Mouse (Mus musculus) spleen, adult 18-20 months (tissue): ENCODE results near the gene Tcp10a.
"Not testable (repeated sequence)": the region's sequence is repeated elsewhere in the genome, so short reads cannot be mapped to it uniquely, and the experiment has no call there.

Experiments used
- DNase-seq, 2 experiments: peaks; one replicate each; pipeline ENCODE4 v3.0.0; 2022; ENCODE audit warnings: mixed read lengths in 2 of 2

Gene Tcp10a

DNA sequence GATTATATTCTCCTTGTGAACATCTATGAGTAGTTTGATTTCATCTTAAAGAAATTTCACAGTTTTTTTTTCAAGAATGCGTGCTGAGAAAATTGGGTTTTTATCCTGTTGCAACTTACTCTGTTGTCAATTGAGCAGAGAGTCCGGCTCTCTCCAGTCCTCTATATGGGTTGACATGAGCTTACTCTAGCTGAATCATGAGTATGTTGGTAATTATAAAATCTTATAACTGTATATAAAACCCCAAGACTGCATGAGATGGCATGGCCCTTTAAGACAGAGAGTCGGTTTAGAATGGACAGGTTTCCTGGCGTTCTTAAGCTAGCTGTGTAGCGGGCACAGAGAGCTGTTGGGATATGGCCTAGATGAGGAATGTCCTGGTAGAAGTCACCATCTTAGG, at the start of gene Tcp10a:
Tcp10a (plus strand) TSS at position 301 of the 400 bp plus-strand sequence.
- not testable (repeated sequence) for DNase-seq

DNA sequence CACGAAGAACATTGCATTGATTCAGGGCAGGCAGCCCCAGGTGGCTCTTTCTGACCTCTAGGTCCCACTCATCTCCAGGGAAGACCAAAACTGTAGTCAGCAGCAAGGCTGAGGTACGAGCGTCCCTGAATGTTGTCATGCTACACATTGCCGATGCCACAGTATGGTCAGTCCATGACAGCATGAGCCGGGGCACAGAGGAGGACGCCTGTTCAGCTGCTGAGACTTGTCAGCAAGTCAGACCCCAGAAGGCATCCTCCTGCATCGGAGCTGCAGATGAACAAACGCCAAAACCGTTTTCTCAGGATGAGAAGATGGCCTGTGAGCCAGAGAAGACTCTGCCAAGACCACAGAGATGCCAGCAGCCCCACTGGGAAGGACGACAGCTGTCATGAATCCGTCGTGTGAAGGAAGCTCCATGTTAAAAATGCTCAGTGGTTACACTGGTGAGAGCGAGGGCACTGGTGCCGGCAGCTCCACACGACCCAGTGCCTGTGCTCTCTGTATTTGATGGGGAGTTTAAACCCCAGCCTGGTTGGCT, 45.7 kb upstream of the Tcp10a start:
- no peak for DNase-seq

GRCm38 (mm10) chr17:7279251-7279650, 45.2 kb upstream of the Tcp10a start:
- no peak for DNase-seq

DNA sequence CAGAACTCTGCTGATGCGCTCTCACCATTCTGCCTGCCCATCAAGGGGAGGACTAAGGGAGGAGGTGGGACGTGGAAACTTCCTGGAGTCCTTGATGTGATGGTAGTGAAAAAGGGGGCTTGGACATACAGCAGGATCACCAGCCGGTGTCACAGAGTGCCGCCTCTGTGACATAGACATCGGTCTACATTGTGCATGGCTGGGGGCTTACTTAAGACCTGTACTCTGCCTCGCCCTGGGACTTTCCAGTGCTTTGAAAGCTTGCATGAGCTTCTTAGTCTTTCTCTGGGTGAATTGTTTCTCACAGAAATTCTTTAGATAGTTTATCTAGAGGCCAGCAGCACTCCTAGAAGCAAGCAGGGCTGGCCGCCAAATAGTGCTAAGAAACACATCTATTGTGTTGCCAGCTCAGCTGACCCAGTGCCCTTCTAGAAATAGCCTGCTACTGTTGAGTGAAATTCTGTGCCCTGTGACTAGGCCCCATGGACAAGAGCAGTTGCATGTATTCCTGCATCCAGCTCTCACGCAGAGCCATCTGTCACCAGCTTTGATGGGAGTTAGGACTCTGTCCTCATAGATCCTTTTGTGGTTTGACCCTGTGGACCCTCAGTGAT, 40.0 kb upstream of the Tcp10a start:
- no peak for DNase-seq

GRCm38 (mm10) chr17:7285292-7285691, 39.2 kb upstream of the Tcp10a start:
- DNase-seq = no peak

DNA sequence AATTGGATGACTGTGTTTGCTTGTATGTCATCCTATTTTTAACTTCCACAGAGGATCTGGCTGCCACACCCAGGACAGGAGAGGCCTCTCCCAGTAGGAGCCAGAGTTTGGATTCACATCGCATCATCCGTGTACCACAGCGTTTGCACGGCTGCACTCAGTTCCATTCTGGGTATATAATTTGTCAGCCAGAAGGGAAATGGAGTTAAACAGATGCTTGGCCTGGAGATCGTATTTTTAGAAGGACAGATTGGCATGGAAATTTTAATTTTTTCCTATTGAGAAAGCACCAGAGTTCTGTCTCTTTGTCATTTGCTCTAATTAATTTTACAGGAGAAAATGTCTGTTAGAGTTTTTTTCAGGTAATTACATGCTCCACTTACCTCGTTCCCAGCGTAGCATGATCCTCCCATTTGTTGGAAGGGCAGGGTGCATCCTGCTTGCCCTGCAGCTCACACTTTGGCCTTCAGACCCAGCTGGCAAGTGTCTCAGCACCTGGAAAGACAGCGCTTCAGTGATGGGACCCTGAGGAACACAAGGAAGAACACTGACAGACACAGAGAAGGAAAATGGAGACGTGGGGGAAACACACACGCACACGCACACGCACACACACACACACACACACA, 37.9 kb upstream of the Tcp10a start:
- DNase-seq = no peak

DNA sequence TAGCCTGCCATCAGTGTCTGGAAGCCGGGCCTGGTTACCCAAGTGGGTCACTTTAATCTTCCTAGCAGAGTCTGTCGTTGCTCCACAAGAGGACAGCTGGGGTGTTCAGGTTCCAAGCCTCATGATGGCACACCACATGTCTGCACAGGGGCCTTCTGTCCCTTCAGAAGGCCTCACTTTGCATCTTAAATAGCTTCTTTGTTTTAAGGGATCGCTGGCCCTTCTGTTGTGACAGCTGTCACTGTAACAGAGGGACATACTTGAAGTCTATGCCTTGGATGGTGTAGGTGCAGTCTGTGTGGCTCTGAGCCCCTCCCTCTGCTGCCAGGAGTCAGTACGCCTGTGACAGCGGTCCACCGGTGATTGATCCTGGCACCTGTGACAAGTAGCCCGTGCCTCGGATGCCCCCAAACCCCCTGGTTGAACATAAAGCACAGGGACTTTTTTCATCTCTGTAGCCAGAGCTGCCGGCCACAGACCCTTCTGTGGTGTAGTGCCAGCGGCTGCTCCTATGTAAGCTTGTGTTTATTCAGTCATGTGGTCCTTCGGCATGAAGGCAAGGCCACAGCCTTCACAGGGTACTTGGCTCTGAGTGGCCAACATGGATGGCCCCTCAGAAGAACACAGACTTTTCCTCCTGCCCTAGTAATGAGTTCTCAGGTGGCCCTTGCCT, 32.3 kb upstream of the Tcp10a start:
- DNase-seq = no peak

DNA sequence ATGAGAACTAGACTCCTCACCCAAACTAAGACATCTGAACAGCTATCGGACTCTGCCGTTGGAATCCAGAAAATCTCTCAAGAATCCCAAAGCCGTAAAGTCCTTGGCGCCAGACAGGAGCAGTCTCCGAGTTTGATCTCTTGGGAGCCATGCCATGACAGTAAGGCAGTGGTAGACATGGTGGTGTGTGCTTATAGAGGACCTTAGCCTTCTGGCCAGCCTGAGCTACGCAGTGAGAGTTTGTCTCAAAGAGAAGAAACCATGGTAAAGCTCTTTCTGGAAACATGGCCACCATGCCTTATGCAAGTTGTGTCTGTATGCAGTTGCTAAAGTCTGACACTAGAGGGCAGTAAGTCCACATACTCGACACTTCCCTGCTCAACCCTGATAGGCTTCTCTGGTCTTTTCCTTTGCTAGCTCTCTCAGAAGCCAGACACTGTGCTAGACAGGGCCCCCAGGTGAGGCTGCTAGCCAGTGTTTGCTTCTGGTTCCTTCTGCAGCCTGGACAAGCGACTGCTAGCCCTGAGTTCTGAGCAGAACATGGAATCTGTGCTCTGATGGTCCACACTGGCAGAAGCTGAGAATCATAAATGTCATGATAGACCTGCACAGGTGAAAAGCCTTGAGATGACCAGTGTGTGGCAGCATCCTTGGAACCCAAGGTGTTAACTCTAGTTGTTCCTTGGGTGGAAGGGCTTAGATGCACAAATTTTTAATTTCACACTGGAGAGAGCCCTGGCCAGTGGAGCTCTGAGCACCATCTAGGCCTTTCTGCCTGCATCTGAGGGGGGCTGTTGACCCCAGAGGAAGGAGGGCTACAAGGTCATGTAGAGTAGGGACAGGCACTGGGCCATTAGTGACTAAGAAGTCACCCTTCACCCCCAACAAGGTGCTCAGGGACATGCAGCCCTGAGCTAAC, 17.9 kb upstream of the Tcp10a start:
- DNase-seq = peak in 1 of 2 experiments; percentile 10

DNA sequence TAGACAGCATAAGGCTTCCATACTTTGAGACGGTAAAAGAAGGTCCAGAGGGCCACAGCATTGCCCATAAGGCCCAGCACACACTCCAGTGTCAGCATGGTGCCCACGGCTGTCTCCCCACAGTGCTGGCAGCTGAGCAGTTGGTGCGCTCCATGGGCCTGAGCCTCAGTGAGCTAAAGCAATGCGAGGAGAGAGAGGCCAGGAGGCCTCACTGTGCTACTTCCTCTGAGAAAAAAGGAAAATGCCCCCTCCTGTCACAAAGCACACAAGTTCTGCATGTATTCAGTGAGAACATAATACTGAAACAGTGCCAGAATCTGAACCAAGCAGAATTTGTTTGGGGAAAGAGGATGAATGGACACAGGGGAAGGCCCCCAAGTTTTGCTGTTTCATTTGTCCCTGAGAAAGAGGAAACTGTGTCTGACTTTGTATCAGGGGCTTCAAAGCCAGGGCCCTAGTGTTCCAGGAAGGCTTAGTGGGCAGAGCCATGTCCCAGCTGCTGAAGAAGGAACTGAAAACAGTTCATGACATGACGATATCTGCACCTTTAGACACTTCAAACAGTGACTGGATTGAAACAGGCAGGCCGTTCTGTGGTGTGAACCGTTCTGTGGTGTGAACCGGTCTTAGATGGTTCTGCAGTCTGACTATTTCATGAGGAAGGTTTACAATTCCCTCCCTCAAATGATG, 8.6 kb upstream of the Tcp10a start:
- not testable (repeated sequence) for DNase-seq

- DNase-seq = not testable (repeated sequence)
Observed at GRCm38 (mm10) chr17:7319789-7320188, 4.7 kb upstream of the Tcp10a start.

DNA sequence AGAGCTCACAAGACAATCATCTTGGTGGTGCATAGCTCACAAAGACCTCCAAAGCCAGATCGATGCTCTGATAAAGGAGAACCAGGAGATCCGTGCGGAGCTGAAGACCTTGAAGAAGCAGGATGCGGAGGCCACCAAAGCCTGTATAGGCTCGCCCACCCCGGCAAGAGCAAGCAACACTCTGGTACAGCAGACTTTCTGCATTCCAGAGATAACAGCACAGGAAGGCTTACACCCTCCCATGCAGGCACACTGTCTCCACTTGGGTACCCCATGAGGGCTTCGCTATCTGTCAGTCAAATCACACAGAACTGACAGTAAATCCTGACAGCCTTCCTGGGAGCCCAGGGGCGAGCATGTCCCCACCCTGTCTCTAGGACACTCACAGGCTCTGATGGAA, 2.0 kb downstream of the Tcp10a start:
- not testable (repeated sequence) for DNase-seq

DNA sequence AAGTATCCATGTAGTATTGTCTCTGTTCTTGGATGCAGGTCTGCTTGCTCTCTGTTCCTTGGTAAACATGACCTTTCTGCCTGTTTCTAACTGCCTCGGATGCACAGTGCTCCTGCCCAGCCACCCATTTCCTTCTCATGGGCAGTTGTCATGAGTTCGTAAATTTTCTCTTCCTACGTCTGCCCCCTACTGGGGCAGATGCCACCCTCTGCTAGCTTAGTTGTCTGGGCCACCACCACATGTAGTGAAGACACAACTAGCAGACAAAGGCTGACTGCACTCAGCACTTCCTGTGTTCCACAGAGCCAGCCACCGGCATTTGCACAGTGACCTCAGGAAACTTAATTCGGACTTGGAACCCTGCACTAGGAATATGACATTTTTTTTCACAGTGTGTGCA, 8.3 kb downstream of the Tcp10a start:
- not testable (repeated sequence) for DNase-seq

- DNase-seq = not testable (repeated sequence)
Observed at GRCm38 (mm10) chr17:7337381-7337780, 12.9 kb downstream of the Tcp10a start.

DNA sequence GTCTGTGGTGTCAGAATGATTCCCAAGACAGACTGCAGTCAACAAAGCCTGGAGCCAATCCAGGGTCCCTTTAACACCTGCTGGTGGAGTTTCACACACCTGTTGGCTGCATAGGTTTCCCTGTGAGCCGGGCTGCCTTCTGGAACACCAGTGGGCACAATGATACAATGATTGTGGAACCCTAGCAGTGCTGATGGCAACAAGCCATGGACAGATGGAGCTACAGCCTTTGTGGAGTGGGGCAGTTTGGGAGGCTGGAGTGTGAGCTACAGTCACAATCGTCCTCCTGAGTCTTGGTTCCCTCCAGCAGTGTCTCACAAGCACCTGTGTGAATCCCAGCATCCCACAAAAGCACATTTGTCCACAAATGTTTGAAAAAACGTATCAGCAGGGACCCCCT, 24.3 kb downstream of the Tcp10a start:
- not testable (repeated sequence) for DNase-seq

DNA sequence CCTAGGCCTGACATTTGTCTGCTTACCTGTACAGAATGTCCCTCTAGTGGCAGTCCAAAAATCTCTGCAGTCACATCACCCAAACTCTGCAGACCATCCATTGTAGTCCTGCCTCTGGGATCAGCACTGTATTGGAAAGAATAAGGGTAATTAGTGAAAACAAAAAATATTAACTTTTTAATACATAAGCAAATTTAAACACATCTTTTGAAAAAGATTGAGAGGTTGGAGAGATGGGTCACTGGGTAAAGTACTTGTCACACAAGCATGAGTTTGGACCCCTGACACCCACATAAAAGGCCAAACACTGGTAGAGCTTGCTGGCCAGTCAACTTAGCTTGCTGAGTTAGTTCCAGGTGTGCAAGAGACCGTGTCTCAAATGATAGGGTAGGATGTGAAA, 28.1 kb downstream of the Tcp10a start, which contains the start of gene Ttll2:
Ttll2 (minus strand) TSS at position 101 of the 400 bp plus-strand sequence.
- DNase-seq = not testable (repeated sequence)

- DNase-seq = not testable (repeated sequence)
Observed at GRCm38 (mm10) chr17:7359806-7360205, 35.4 kb downstream of the Tcp10a start.

GRCm38 (mm10) chr17:7360749-7361465, 36.5 kb downstream of the Tcp10a start:
- DNase-seq = not testable (repeated sequence)

DNA sequence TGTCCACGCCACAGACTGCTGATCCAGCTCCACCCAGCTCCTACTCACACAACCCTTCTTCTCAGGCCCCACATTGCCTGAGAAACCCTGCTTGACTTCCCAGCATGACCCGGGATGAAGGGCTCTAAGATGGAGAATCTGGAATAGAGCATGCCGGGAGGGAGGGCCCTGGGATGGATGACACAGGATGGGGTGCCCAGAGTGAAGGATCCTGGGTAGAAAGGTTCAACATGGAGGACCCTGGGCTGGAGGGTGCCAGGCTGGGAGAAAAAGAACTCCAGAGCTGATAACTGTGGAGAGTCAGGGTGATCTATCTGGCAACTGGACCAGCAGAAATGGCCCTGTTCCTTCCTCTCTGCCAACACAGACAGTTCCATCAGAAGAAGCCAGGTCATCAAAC, 41.2 kb downstream of the Tcp10a start:
- not testable (repeated sequence) for DNase-seq

GRCm38 (mm10) chr17:7366265-7366664, 41.8 kb downstream of the Tcp10a start:
- DNase-seq = not testable (repeated sequence)

DNA sequence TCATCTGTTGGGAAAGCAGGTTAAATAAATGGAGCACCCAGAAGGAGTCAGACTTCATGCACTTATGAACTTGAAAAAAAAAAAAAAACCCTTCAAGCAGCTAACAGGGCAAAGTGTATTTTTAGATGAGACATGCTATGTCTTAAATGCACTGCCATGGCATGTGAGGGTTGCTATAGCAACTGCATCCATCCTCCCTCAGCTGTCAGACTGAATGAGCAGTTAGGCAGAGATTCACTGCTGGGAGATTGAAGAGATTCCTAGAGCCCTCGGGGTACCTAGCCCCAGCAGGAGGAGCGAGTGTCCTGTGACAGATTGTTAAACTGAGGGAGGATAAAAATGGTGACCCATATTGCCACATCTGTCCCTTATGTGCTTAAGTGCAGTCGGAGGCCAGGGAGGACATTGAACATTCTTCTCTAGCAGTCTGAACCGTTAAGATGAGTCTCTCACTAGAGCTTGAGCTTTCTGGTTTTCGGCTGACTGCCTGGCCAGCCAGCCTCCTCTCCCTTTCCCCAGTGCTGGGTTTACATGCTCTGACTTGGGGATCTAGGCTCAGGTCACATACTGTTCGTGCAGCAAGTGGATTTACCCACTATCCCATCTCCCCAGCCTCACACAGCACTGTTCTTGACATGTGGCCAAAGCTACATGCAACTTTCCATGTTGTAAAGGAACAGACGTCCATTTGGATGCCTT, 42.4 kb downstream of the Tcp10a start:
- not testable (repeated sequence) for DNase-seq
